Mouse (Mus musculus) liver, embryonic 13.5 days (tissue): ENCODE results near the gene Olfr248. TPM values are rescaled to one million over a fixed set of nuclear protein-coding genes. Genes with fewer than 3 reads are reported as not detected.

Source experiments
- polyA plus RNA-seq: library from polyadenylated mRNA; unstranded; fragments of >200 nt; fragmentation: Nextera tagmentation; extraction: Ambion mirVana; gene quantifications from 2 replicates; pipeline ENCODE4 v1.2.1, GENCODE M21; 2015

Olfr248 gene
- polyA plus RNA-seq, 1 experiment from 2014 or later = not detected

Other genes starting within 250 kb of the Olfr248 start
- gene Olfr420, start 235.4 kb upstream of the Olfr248 start, polyA plus RNA-seq = 0.58 and 0.64 TPM in 2 replicates
- 25.7 and 33.7 TPM in 2 replicates for gene Spta1, start 218.3 kb upstream of the Olfr248 start, polyA plus RNA-seq
- gene Olfr419, start 139.0 kb upstream of the Olfr248 start, polyA plus RNA-seq = 0.08 and 0.09 TPM in 2 replicates
- gene Mptx1, start 60.5 kb upstream of the Olfr248 start, polyA plus RNA-seq = not detected in 2 replicates
- not detected in 2 replicates for gene Olfr417, start 25.9 kb upstream of the Olfr248 start, polyA plus RNA-seq
- gene Olfr414, start 33.0 kb downstream of the Olfr248 start, polyA plus RNA-seq = not detected in 2 replicates
- gene Olfr220, start 51.0 kb downstream of the Olfr248 start, polyA plus RNA-seq = not detected in 2 replicates
- 0.03 and 0.06 TPM in 2 replicates for gene Fmn2, start 110.8 kb downstream of the Olfr248 start, polyA plus RNA-seq